Mouse (Mus musculus) small intestine, adult 2 months (tissue): ENCODE results near the gene Ghsr.

ENCODE experiments used
- CTCF ChIP-seq: fragments of 200-500 bp; IDR thresholded peaks from 2 replicates; pipeline ENCODE4 v1.5.1; 2012; ENCODE audit warnings: low read depth, mild to moderate bottlenecking, control low read depth, inconsistent platforms, low read length, moderate library complexity, mixed read lengths; ENCODE audit not compliant: insufficient replicate concordance, insufficient read length; ENCODE audit errors: extremely low read depth
- POLR2A ChIP-seq: fragments of 200-500 bp; IDR thresholded peaks from 2 replicates; pipeline ENCODE4 v1.6.1; 2012; ENCODE audit warnings: low read depth, mild to moderate bottlenecking, control low read depth, inconsistent platforms, low read length, moderate library complexity

DNA sequence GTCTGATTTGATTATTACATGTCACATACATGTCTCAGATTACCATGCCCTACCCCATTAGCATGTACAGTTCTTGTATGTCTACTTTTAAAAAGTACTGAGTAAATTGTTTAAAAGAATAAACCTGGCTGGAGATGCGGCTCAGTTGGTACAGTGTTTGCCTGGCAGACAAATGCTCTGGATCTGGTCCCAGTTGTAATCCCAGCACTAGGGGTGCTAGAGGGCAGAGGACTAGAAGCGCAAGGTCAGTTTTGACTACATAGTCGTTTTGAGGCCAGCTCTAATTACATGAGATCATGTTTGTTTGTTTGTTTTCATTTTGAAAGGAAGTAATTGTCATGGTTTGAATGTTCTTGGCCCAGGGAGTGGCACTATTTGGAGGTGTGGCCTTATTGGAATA is 13.7 kb downstream of the Ghsr start:
- no peak for TF ChIP-seq POLR2A
- no peak for TF ChIP-seq CTCF
